Mouse (Mus musculus): ENCODE results near the gene Mlec.

- TF ChIP-seq POLR2A (IDR thresholded peaks at IDR 0.05; ENCODE audit: extremely low read depth, insufficient read depth, low read length) (no peak), CTCF (IDR thresholded peaks at IDR 0.05; ENCODE audit: extremely low read depth, insufficient read depth, low read length) (no peak)
These were observed 21.6 kb upstream of the Mlec start for GRCm38 (mm10) chr5:115179596-115179995.
